Comparison of ENCODE assay signal across 31 mouse cellular contexts in genomic region chr3:90581141-90581540, GRCm38 (mm10). TPM values are rescaled to one million over a fixed set of nuclear protein-coding genes. Genes with fewer than 3 reads are reported as not detected.
"Had no signal": no experiment of that assay in that cellular context is flagged by ENCODE, and none has a peak within 500 bp of the region (broad histone marks: within the 10 kb centered on the region; RNA-seq: fewer than 3 reads in every experiment).

No protein-coding gene starts in this region.

- H3K9me3 ChIP-seq: hindbrain, embryonic 10.5 days; hindbrain, embryonic 12.5 days; limb, embryonic 12.5 days; liver, embryonic 13.5 days; liver, embryonic 15.5 days had no signal

- ATAC-seq: hindbrain, embryonic 16.5 days; inflammation-experienced regulatory T-cells, adult 6 months; intestine, postnatal 0 days had no signal

- DNase-seq: gastrocnemius, adult 2 months; gastrocnemius, postnatal 10 days; gastrocnemius, postnatal 25 days; heart, adult 2 months; heart, postnatal 10 days; heart, postnatal 4 days; kidney, adult 18-20 months; kidney, adult 8-10 months; kidney, postnatal 10 days; kidney, postnatal 25 days; kidney, postnatal 4 days; liver; liver, embryonic 13.5 days had no signal

- H3K4me3 ChIP-seq: gastrocnemius, adult 2 months; heart, adult 2 months; hindbrain, embryonic 10.5 days; hindbrain, embryonic 12.5 days; layer of hippocampus, adult 2 months; left cerebral cortex, adult 2 months; limb, embryonic 12.5 days; liver, embryonic 13.5 days; liver, embryonic 15.5 days had no signal

- H3K4me1 ChIP-seq: hindbrain, embryonic 10.5 days; hindbrain, embryonic 12.5 days; liver, embryonic 13.5 days; liver, embryonic 15.5 days had no signal

- H3K27ac ChIP-seq: gastrocnemius, adult 2 months; heart, adult 2 months; hindbrain, embryonic 10.5 days; hindbrain, embryonic 12.5 days; hindbrain, embryonic 14.5 days; layer of hippocampus, adult 2 months; left cerebral cortex, adult 2 months; limb, embryonic 12.5 days; liver, embryonic 13.5 days; liver, embryonic 15.5 days had no signal

- H3K36me3 ChIP-seq: hindbrain, embryonic 10.5 days; hindbrain, embryonic 12.5 days; limb, embryonic 12.5 days; liver, embryonic 13.5 days; liver, embryonic 15.5 days had no signal

- H3K27me3 ChIP-seq: hindbrain, embryonic 12.5 days; limb, embryonic 12.5 days; liver, embryonic 13.5 days; liver, embryonic 15.5 days had no signal

- H3K9ac ChIP-seq: hindbrain, embryonic 12.5 days; hindbrain, embryonic 14.5 days; limb, embryonic 12.5 days; liver, embryonic 13.5 days; liver, embryonic 15.5 days had no signal

- H3K4me2 ChIP-seq: heart, embryonic 11.5 days; hindbrain, embryonic 12.5 days; hindbrain, embryonic 14.5 days; limb, embryonic 12.5 days; liver, embryonic 11.5 days; liver, embryonic 13.5 days; liver, embryonic 15.5 days had no signal

RNA-seq across cellular contexts. Expression of gene S100a2, which starts 8.9 kb away (rescaled TPM):
- polyA plus RNA-seq: frontal cortex, adult 2 months; heart, adult 2 months; heart, embryonic 11.5 days; heart, embryonic 14.5 days; heart, embryonic 16.5 days; hindbrain, embryonic 10.5 days; hindbrain, embryonic 12.5 days; hindbrain, embryonic 14.5 days; hindbrain, embryonic 16.5 days; intestine, postnatal 0 days; kidney, embryonic 14.5 days; kidney, embryonic 16.5 days; limb, embryonic 12.5 days; limb, embryonic 14.5 days; liver, embryonic 11.5 days; liver, embryonic 13.5 days; liver, embryonic 15.5 days had no signal

RNA-seq across cellular contexts. Expression of gene Gm42674, which starts 20.6 kb away (rescaled TPM):
- polyA plus RNA-seq: frontal cortex, adult 2 months; heart, adult 2 months; heart, embryonic 11.5 days; heart, embryonic 14.5 days; heart, embryonic 16.5 days; hindbrain, embryonic 10.5 days; hindbrain, embryonic 12.5 days; hindbrain, embryonic 14.5 days; inflammation-experienced regulatory T-cells, adult 6 months; intestine, postnatal 0 days; kidney, embryonic 14.5 days; kidney, embryonic 16.5 days; limb, embryonic 12.5 days; limb, embryonic 14.5 days; liver, embryonic 11.5 days; liver, embryonic 13.5 days; liver, embryonic 15.5 days had no signal

RNA-seq across cellular contexts. Expression of gene S100a3, which starts 20.8 kb away (rescaled TPM):
- polyA plus RNA-seq: kidney, embryonic 14.5 days; liver, embryonic 11.5 days; liver, embryonic 13.5 days; liver, embryonic 15.5 days had no signal

RNA-seq across cellular contexts. Expression of gene S100a4, which starts 22.4 kb away (rescaled TPM):
- polyA plus RNA-seq: hindbrain, embryonic 10.5 days had no signal

RNA-seq across cellular contexts. Expression of gene S100a5, which starts 27.2 kb away (rescaled TPM):
- polyA plus RNA-seq: heart, adult 2 months; heart, embryonic 11.5 days; heart, embryonic 14.5 days; heart, embryonic 16.5 days; hindbrain, embryonic 10.5 days; hindbrain, embryonic 12.5 days; hindbrain, embryonic 14.5 days; hindbrain, embryonic 16.5 days; inflammation-experienced regulatory T-cells, adult 6 months; kidney, embryonic 14.5 days; limb, embryonic 12.5 days; limb, embryonic 14.5 days; liver, embryonic 11.5 days; liver, embryonic 13.5 days; liver, embryonic 15.5 days had no signal
